ENCODE assay signal across 10 mouse cellular contexts in the genomic region with DNA sequence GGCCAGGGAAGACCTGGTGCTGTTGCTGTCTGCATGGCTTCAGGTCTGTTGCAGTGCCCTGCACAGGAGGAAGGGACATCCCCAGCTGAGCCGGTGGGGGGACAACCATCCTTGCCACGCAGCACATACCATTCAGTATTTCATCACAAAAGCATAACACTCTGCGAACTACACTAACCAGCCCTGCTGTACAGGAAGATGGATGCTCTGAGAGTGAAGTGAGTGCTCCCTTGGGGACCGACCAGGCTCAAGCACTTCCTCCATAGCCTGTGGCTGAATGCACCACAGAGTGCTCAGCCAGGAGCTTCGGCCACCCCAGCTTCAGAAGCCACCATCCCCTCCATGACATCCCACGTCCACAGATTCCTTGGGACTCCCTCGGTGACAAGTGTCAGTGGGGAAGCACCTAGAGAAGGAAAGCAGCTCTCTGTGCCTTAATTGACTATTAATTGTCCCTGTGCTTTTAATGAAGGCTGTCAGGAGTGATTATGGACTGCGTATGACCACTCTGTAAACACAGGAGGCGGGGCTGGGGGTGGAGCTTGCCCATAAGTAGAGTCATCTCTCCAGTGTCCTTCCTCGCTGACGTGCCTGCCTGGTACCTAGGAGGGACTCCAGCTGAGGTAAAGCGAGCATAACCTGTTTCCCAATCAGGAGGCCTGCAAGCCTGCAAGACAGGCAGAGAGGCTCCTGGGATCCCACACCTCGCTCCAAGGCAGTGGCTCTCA.
DNase-seq lines count a peak whose midpoint lies in the region; ATAC-seq and TF ChIP-seq lines count a peak whose summit lies in the region.
"Had no signal": no experiment of that assay in that cellular context is flagged by ENCODE, and none has a peak within 500 bp of the region (broad histone marks: within the 10 kb centered on the region; RNA-seq: fewer than 3 reads in every experiment).

No protein-coding gene starts in this region.

- H3K4me1 ChIP-seq in hindbrain, embryonic 13.5 days (replicated peaks): peaks cover 17% of the 10 kb centered on the region
- no peaks in the 10 kb centered on the region for H3K4me1 ChIP-seq in hindbrain, embryonic 16.5 days (ENCODE audit: control insufficient read depth, insufficient read depth, low read depth, low read length)
- H3K4me1 ChIP-seq in midbrain, embryonic 14.5 days (ENCODE audit: control insufficient read depth, insufficient read depth, low read length): no peaks in the 10 kb centered on the region
- H3K4me1 ChIP-seq in midbrain, postnatal 0 days (ENCODE audit: insufficient read depth, low read length): no peaks in the 10 kb centered on the region
- H3K4me1 ChIP-seq in stomach, postnatal 0 days (replicated peaks; ENCODE audit: control insufficient read depth, insufficient read depth): no peaks in the 10 kb centered on the region
- H3K4me1 ChIP-seq: embryonic facial prominence, embryonic 15.5 days; liver, embryonic 15.5 days had no signal

- no peak overlapping the region for H3K4me2 ChIP-seq in hindbrain, embryonic 13.5 days
- no peak overlapping the region for H3K4me2 ChIP-seq in hindbrain, embryonic 16.5 days (ENCODE audit: low read length)
- H3K4me2 ChIP-seq in midbrain, embryonic 14.5 days (ENCODE audit: low read length): no peak overlapping the region
- no peak overlapping the region for H3K4me2 ChIP-seq in midbrain, postnatal 0 days (ENCODE audit: low read depth, low read length, poor library complexity, severe bottlenecking)
- no peak overlapping the region for H3K4me2 ChIP-seq in stomach, postnatal 0 days (replicated peaks; ENCODE audit: low read depth)
- H3K4me2 ChIP-seq: embryonic facial prominence, embryonic 15.5 days; liver, embryonic 15.5 days had no signal

- intact Hi-C loops in gastrocnemius, postnatal 36 days (cut with DNase I): no loop called here

- H3K9ac ChIP-seq in hindbrain, embryonic 13.5 days: no peak overlapping the region
- no peak overlapping the region for H3K9ac ChIP-seq in hindbrain, embryonic 16.5 days (ENCODE audit: low read depth, low read length)
- no peak overlapping the region for H3K9ac ChIP-seq in midbrain, embryonic 14.5 days (replicated peaks; ENCODE audit: low read length)
- no peak overlapping the region for H3K9ac ChIP-seq in midbrain, postnatal 0 days (replicated peaks; ENCODE audit: low read length, poor library complexity, severe bottlenecking)
- no peak overlapping the region for H3K9ac ChIP-seq in stomach, postnatal 0 days (ENCODE audit: low read length)
- H3K9ac ChIP-seq: embryonic facial prominence, embryonic 15.5 days; liver, embryonic 15.5 days had no signal

- H3K36me3 ChIP-seq in hindbrain, embryonic 13.5 days: no peaks in the 10 kb centered on the region
- no peaks in the 10 kb centered on the region for H3K36me3 ChIP-seq in hindbrain, embryonic 16.5 days (ENCODE audit: control insufficient read depth, insufficient read depth, low read length)
- no peaks in the 10 kb centered on the region for H3K36me3 ChIP-seq in midbrain, embryonic 14.5 days (ENCODE audit: control insufficient read depth, insufficient read depth, low read length)
- no peaks in the 10 kb centered on the region for H3K36me3 ChIP-seq in midbrain, postnatal 0 days (ENCODE audit: insufficient read depth, low read length)
- no peaks in the 10 kb centered on the region for H3K36me3 ChIP-seq in stomach, postnatal 0 days (ENCODE audit: control insufficient read depth, insufficient read depth, low read length)
- H3K36me3 ChIP-seq: embryonic facial prominence, embryonic 15.5 days; liver, embryonic 15.5 days had no signal

- no peak overlapping the region for H3K27ac ChIP-seq in hindbrain, embryonic 13.5 days
- H3K27ac ChIP-seq in hindbrain, embryonic 16.5 days (ENCODE audit: low read depth, low read length): no peak overlapping the region
- H3K27ac ChIP-seq in midbrain, embryonic 14.5 days (replicated peaks; ENCODE audit: low read depth, low read length): no peak overlapping the region
- no peak overlapping the region for H3K27ac ChIP-seq in midbrain, postnatal 0 days (ENCODE audit: low read depth, low read length)
- no peak overlapping the region for H3K27ac ChIP-seq in stomach, postnatal 0 days (replicated peaks)
- H3K27ac ChIP-seq: embryonic facial prominence, embryonic 15.5 days; liver, embryonic 15.5 days had no signal

- H3K4me3 ChIP-seq in hindbrain, embryonic 13.5 days: no peak overlapping the region
- H3K4me3 ChIP-seq in hindbrain, embryonic 16.5 days (ENCODE audit: low read length): no peak overlapping the region
- H3K4me3 ChIP-seq in midbrain, embryonic 14.5 days (replicated peaks; ENCODE audit: low read depth, low read length): no peak overlapping the region
- no peak overlapping the region for H3K4me3 ChIP-seq in midbrain, postnatal 0 days (ENCODE audit: low read depth, low read length)
- no peak overlapping the region for H3K4me3 ChIP-seq in stomach, postnatal 0 days (ENCODE audit: low read depth, low read length)
- H3K4me3 ChIP-seq: embryonic facial prominence, embryonic 15.5 days; liver, embryonic 15.5 days had no signal

- WGBS in hindbrain, embryonic 13.5 days: 27% methylated on average over 13 of the region's 13 CpGs
- WGBS in hindbrain, embryonic 16.5 days: 23% methylated on average over 13 of the region's 13 CpGs
- 39% methylated on average over 13 of the region's 13 CpGs for WGBS in midbrain, embryonic 14.5 days
- WGBS in midbrain, postnatal 0 days: 32% methylated on average over 13 of the region's 13 CpGs
- 33% methylated on average over 13 of the region's 13 CpGs for WGBS in stomach, postnatal 0 days

- ATAC-seq in hindbrain, embryonic 13.5 days (ENCODE audit: low FRiP score): peak; percentile 65
- ATAC-seq in hindbrain, embryonic 16.5 days: no peak
- ATAC-seq in midbrain, embryonic 14.5 days (ENCODE audit: low FRiP score, low TSS enrichment): no peak
- no peak for ATAC-seq in midbrain, postnatal 0 days (ENCODE audit: low FRiP score)
- peak; percentile 39 for ATAC-seq in stomach, postnatal 0 days (ENCODE audit: low FRiP score, low TSS enrichment)

- TF ChIP-seq CTCF in midbrain, postnatal 0 days (IDR thresholded peaks at IDR 0.05): no peak
- TF ChIP-seq CTCF in stomach, postnatal 0 days (IDR thresholded peaks at IDR 0.05; ENCODE audit: low read depth): no peak

- peaks cover 9% of the 10 kb centered on the region; the same call in 1 of the 2 replicates for H3K27me3 ChIP-seq in hindbrain, embryonic 13.5 days
- H3K27me3 ChIP-seq in hindbrain, embryonic 16.5 days (replicated peaks; ENCODE audit: control insufficient read depth, insufficient read depth, low read length): no peaks in the 10 kb centered on the region
- H3K27me3 ChIP-seq in midbrain, embryonic 14.5 days (ENCODE audit: control insufficient read depth, insufficient read depth, low read length): no peaks in the 10 kb centered on the region
- H3K27me3 ChIP-seq in midbrain, postnatal 0 days (ENCODE audit: insufficient read depth, low read length): no peaks in the 10 kb centered on the region; the same call in 1 of the 2 replicates
- no peaks in the 10 kb centered on the region for H3K27me3 ChIP-seq in stomach, postnatal 0 days (ENCODE audit: control insufficient read depth, insufficient read depth, low read length)
- H3K27me3 ChIP-seq: embryonic facial prominence, embryonic 15.5 days; liver, embryonic 15.5 days had no signal

- H3K9me3 ChIP-seq in hindbrain, embryonic 13.5 days: no peaks in the 10 kb centered on the region
- no peaks in the 10 kb centered on the region for H3K9me3 ChIP-seq in hindbrain, embryonic 16.5 days (ENCODE audit: control insufficient read depth, low read length)
- H3K9me3 ChIP-seq in midbrain, embryonic 14.5 days (ENCODE audit: control insufficient read depth, low read length): no peaks in the 10 kb centered on the region
- H3K9me3 ChIP-seq in midbrain, postnatal 0 days (ENCODE audit: low read length): no peaks in the 10 kb centered on the region
- H3K9me3 ChIP-seq in stomach, postnatal 0 days (ENCODE audit: control insufficient read depth, low read length): no peaks in the 10 kb centered on the region
- H3K9me3 ChIP-seq: embryonic facial prominence, embryonic 15.5 days; liver, embryonic 15.5 days had no signal

- no peak for TF ChIP-seq EP300 in stomach, postnatal 0 days (optimal IDR thresholded peaks at IDR 0.05)

- DNase-seq in midbrain, embryonic 14.5 days: peak; percentile 24
- DNase-seq in midbrain, postnatal 0 days (ENCODE audit: low spot score): no peak
- peak; percentile 17 for DNase-seq in heart, postnatal 4 days
- DNase-seq in stomach, postnatal 0 days (ENCODE audit: low spot score): peak; percentile 24
- DNase-seq in gastrocnemius, postnatal 36 days: no peak
- DNase-seq: right cerebral cortex, postnatal 14 days had no signal

Comparison
In these comparisons a context has a peak if more than half of its experiments do, and no peak if none do; other contexts are left out.
1. ATAC-seq: peak in hindbrain, embryonic 13.5 days (single experiment) and stomach, postnatal 0 days (single experiment); none in hindbrain, embryonic 16.5 days (single experiment), midbrain, embryonic 14.5 days (single experiment) and midbrain, postnatal 0 days (single experiment).
2. DNase-seq: peak in midbrain, embryonic 14.5 days (single experiment), heart, postnatal 4 days (single experiment) and stomach, postnatal 0 days (single experiment); none in midbrain, postnatal 0 days (single experiment) and gastrocnemius, postnatal 36 days (0 of 2).